Mouse (Mus musculus) E14TG2a.4 (cell line): Measurements from ENCODE around the gene C77080.

Experiments
- H3K27me3 ChIP-seq: 2 replicates; pipeline ENCODE4 v1.6.1; 2014; ENCODE audit warnings: low read length, control low read depth; ENCODE audit not compliant: insufficient read depth
- H3K36me3 ChIP-seq: 2 replicates; pipeline ENCODE4 v1.6.1; 2014; ENCODE audit warnings: low read length, control low read depth; ENCODE audit not compliant: insufficient read depth
- H3K4me1 ChIP-seq: replicated peaks from 2 replicates; pipeline ENCODE4 v1.6.1; 2014; ENCODE audit warnings: low read depth, low read length, control low read depth
- H3K4me3 ChIP-seq: replicated peaks from 2 replicates; pipeline ENCODE4 v1.5.1; 2014; ENCODE audit warnings: mild to moderate bottlenecking, low read length
- H3K9me3 ChIP-seq: 2 replicates; pipeline ENCODE4 v1.6.1; 2014; ENCODE audit warnings: low read length, control low read depth
- CTCF ChIP-seq: conservative IDR thresholded peaks from 2 replicates; pipeline ENCODE4 v1.5.1; 2014; ENCODE audit warnings: low read length
- NANOG ChIP-seq: IDR thresholded peaks from 2 replicates; pipeline ENCODE4 v1.6.1; 2014; ENCODE audit warnings: borderline replicate concordance, low read length, mixed read lengths
- POU5F1 ChIP-seq: IDR thresholded peaks from 2 replicates; pipeline ENCODE4 v1.6.1; 2014; ENCODE audit warnings: low read length, borderline replicate concordance

C77080 gene

GRCm38 (mm10) chr4:129231594-129232450 lies 29.4 kb downstream of the C77080 start:
- 0 out of 2 replicates have a peak, but pooled peaks cover 7% of the 10 kb centered on the region for H3K36me3 ChIP-seq
- H3K4me3 ChIP-seq: peak overlapping the region; percentile 77
- no peaks in the 10 kb centered on the region for H3K9me3 ChIP-seq
- peaks cover 97% of the 10 kb centered on the region for H3K4me1 ChIP-seq
- no peak for TF ChIP-seq POU5F1
- TF ChIP-seq NANOG: no peak
- no peak for TF ChIP-seq CTCF
- H3K27me3 ChIP-seq: no peaks in the 10 kb centered on the region

- Histone ChIP-seq H3K4me3 (peak overlapping the region; percentile 77), H3K4me1 (peaks cover 97% of the 10 kb centered on the region), H3K36me3 (peaks cover 10% of the 10 kb centered on the region), H3K9me3 (no peaks in the 10 kb centered on the region), H3K27me3 (no peaks in the 10 kb centered on the region)
- no peak for TF ChIP-seq NANOG
- TF ChIP-seq CTCF: no peak
- TF ChIP-seq POU5F1: no peak
These were observed 30.3 kb downstream of the C77080 start for GRCm38 (mm10) chr4:129230926-129231325.

GRCm38 (mm10) chr4:129227985-129228381 lies 33.2 kb downstream of the C77080 start:
- Histone ChIP-seq H3K27me3 (no peaks in the 10 kb centered on the region), H3K36me3 (peaks cover 37% of the 10 kb centered on the region), H3K9me3 (no peaks in the 10 kb centered on the region), H3K4me3 (peak overlapping the region; percentile 79), H3K4me1 (peaks cover 98% of the 10 kb centered on the region)
- TF ChIP-seq NANOG (no peak), CTCF (no peak), POU5F1 (no peak)

GRCm38 (mm10) chr4:129227170-129227984 lies 33.8 kb downstream of the C77080 start:
- Histone ChIP-seq H3K4me3 (peak overlapping the region; percentile 79), H3K4me1 (peaks cover 98% of the 10 kb centered on the region), H3K27me3 (no peaks in the 10 kb centered on the region), H3K36me3 (peaks cover 41% of the 10 kb centered on the region), H3K9me3 (no peaks in the 10 kb centered on the region)
- TF ChIP-seq NANOG (no peak), POU5F1 (no peak), CTCF (no peak)

- H3K36me3 ChIP-seq: peaks cover 50% of the 10 kb centered on the region
These were observed 34.7 kb downstream of the C77080 start for GRCm38 (mm10) chr4:129226441-129226963.

GRCm38 (mm10) chr4:129225315-129225714 lies 35.9 kb downstream of the C77080 start:
- TF ChIP-seq NANOG (no peak), POU5F1 (no peak), CTCF (no peak)

More at GRCm38 (mm10) chr4:129226441-129226963, 34.7 kb downstream of the C77080 start:
- Histone ChIP-seq H3K4me3 (peak overlapping the region; percentile 79), H3K4me1 (peaks cover 98% of the 10 kb centered on the region), H3K9me3 (no peaks in the 10 kb centered on the region), H3K27me3 (no peaks in the 10 kb centered on the region)
- TF ChIP-seq POU5F1: no peak
- no peak for TF ChIP-seq CTCF
- no peak for TF ChIP-seq NANOG

GRCm38 (mm10) chr4:129223421-129224281 lies 37.6 kb downstream of the C77080 start:
- Histone ChIP-seq H3K4me3 (peak overlapping the region; percentile 79), H3K9me3 (no peaks in the 10 kb centered on the region), H3K27me3 (no peaks in the 10 kb centered on the region), H3K4me1 (peaks cover 99% of the 10 kb centered on the region), H3K36me3 (peaks cover 74% of the 10 kb centered on the region)
- TF ChIP-seq CTCF (no peak), NANOG (no peak)

More at GRCm38 (mm10) chr4:129225315-129225714, 35.9 kb downstream of the C77080 start:
- Histone ChIP-seq H3K27me3 (no peaks in the 10 kb centered on the region), H3K36me3 (peaks cover 62% of the 10 kb centered on the region), H3K4me3 (peak overlapping the region; percentile 79), H3K4me1 (peaks cover 98% of the 10 kb centered on the region), H3K9me3 (no peaks in the 10 kb centered on the region)
